Mouse (Mus musculus): ENCODE measurements at regions not wholly inside any gene's neighbourhood (a gene's known extent, or its start where the extent isn't known, plus 50 kb on each side); places are given as distances from the start of the nearest gene placed in this dataset.

DNA sequence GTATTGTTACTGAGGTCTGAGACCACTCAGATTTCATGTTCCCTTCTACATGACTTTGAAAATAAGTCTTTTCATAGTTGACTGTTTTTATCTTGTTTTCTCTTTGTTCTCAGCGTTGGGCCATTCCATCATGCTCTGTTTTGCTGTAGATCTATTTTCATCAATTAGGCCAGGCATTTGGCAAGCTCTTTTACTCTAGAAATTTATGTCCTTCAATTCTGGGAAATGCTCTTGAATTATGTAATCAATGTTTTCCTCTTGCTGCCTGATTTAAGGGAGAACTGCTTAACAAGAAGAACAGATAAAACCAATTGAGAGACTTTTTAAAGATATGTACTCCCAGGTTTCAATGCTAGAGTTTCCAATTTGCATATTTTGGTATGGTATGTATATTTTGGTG, 55.1 kb upstream of the Pgrmc2 start:
- H3K9me3 ChIP-seq, result 0 out of 2 replicates have a peak, but pooled peaks cover 6% of the 10 kb centered on the region
- no peak for ATAC-seq (ENCODE audit: insufficient number of reproducible peaks, insufficient read depth, low FRiP score, low TSS enrichment)
- H3K4me2 ChIP-seq (replicated peaks), result no peak overlapping the region
- no peak overlapping the region for H3K9ac ChIP-seq
- H3K4me1 ChIP-seq, result no peaks in the 10 kb centered on the region
- no peaks in the 10 kb centered on the region for H3K36me3 ChIP-seq
- H3K27ac ChIP-seq, result no peak overlapping the region
- 76% methylated on average over 1 of the region's 1 CpGs for WGBS
- no peaks in the 10 kb centered on the region for H3K27me3 ChIP-seq
- H3K4me3 ChIP-seq, result no peak overlapping the region

DNA sequence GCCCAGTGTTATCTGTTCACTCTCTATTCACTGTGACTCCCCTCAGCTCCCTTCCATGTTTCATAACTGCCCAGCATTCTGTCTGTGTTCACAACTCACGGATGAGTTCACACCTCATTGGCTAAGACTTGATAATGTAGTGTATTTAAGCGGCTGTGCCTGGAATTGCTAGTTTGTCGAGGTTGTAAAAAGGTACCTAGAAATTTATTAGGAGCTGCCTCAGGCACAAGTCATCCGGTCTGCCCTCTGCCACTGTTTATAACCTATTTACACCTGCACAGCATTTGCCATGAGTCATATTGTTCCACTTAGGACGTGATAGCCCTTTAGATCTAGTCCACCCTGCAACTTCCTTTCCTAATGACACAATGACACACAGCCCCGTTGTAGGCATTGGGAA, 50.0 kb upstream of the Pgrmc2 start:
- 73% methylated on average over 6 of the region's 6 CpGs for WGBS
- no peaks in the 10 kb centered on the region for H3K36me3 ChIP-seq
- H3K4me3 ChIP-seq, result no peak overlapping the region
- no peaks in the 10 kb centered on the region for H3K9me3 ChIP-seq
- H3K4me2 ChIP-seq (replicated peaks), result no peak overlapping the region
- H3K4me1 ChIP-seq, result no peaks in the 10 kb centered on the region
- no peak for ATAC-seq (ENCODE audit: insufficient number of reproducible peaks, insufficient read depth, low FRiP score, low TSS enrichment)
- H3K27me3 ChIP-seq, result no peaks in the 10 kb centered on the region
- H3K9ac ChIP-seq, result no peak overlapping the region
- no peak overlapping the region for H3K27ac ChIP-seq
